Mouse (Mus musculus): Measurements from ENCODE around the gene Sesn1. TPM values are rescaled to one million over a fixed set of nuclear protein-coding genes. Genes with fewer than 3 reads are reported as not detected.
"Not testable (repeated sequence)": the region's sequence is repeated elsewhere in the genome, so short reads cannot be mapped to it uniquely, and the experiment has no call there.

Gene Sesn1
- total RNA-seq, 1 experiment from 2014 or later, result 48.0 TPM

DNA sequence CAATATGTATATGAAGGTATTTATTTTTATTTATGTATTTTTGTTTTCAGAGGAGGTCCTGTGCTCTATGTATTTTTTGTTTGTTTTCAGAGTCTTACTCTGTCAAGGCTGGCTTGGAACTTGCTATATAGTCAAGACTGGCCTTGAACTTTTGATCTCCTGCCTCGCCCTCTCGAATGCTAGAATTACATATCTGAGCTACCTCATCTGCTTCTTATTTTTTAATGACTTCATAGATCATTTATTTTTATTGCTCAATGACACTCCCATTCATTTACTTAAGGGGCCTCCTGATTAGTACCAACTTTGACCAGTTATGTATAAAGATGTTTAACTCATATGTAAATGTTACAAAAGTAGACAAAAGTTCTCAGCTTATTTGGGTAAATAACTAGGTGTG lies 87.1 kb downstream of the Sesn1 start:
- no peak for ATAC-seq (replicated peaks; ENCODE audit: low read depth, poor library complexity, severe bottlenecking)

- ATAC-seq (replicated peaks; ENCODE audit: low read depth, poor library complexity, severe bottlenecking), result no peak
Observed at GRCm38 (mm10) chr10:41901456-41901855, 91.7 kb downstream of the Sesn1 start.

DNA sequence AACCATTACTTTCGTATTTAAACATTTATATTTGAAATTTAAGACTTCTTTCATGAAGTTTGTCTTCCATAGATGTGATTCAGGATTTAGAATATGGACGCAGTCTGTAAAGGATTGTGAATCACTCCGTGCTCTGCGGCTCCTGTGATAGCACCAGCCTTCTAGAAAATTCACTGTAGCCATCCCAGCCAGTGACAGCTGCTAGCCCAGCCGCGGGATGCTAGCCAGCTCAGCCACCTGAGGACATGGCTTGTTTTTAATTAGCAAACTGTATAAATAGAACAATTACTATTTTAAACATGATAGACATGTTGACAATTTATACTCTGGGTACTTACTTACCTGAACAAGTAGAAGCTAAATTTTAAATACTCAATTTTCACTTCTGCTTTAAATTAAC lies 92.1 kb downstream of the Sesn1 start:
- no peak for ATAC-seq (replicated peaks; ENCODE audit: low read depth, poor library complexity, severe bottlenecking)

GRCm38 (mm10) chr10:41907473-41907872 lies 97.7 kb downstream of the Sesn1 start:
- no peak for ATAC-seq (replicated peaks; ENCODE audit: low read depth, poor library complexity, severe bottlenecking)

DNA sequence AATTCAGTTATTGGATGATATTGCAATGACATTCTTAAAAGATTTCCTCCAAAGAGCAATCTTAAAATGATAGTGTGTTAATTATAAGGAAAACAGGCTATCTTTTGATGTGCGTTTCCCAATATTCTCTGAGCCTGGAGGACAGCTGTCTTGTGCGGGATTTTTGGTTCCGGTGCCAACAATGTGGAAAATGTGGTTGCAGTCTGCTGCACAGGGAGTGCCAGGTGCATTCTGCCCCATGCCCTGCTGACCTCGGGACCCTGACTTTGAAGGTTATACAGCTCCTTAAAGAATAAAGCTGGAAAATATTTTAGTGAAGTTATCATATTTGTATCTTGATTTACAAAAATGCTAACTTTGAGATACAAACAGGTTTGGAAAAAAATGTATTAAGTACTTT lies 98.2 kb downstream of the Sesn1 start:
- no peak for ATAC-seq (replicated peaks; ENCODE audit: low read depth, poor library complexity, severe bottlenecking)

DNA sequence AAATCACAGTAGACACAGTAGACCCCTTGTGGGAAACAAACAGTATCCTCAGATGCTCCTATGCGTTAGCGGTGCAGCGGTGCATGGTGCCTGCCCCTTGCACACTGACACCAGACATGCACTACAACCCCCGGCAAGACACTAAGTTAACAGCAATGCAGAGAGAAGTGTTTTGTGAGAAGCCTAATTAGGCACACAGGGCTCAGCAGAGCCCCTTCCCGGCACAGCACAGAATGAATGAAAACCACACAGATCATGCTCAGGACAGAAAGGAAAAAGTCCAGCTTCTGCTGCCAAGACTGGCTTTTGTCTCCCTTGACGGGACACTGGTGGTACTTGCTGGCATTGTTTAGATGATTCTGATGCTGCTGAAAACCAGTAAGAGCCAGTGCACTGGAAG lies 99.2 kb downstream of the Sesn1 start:
- no peak for ATAC-seq (replicated peaks; ENCODE audit: low read depth, poor library complexity, severe bottlenecking)

DNA sequence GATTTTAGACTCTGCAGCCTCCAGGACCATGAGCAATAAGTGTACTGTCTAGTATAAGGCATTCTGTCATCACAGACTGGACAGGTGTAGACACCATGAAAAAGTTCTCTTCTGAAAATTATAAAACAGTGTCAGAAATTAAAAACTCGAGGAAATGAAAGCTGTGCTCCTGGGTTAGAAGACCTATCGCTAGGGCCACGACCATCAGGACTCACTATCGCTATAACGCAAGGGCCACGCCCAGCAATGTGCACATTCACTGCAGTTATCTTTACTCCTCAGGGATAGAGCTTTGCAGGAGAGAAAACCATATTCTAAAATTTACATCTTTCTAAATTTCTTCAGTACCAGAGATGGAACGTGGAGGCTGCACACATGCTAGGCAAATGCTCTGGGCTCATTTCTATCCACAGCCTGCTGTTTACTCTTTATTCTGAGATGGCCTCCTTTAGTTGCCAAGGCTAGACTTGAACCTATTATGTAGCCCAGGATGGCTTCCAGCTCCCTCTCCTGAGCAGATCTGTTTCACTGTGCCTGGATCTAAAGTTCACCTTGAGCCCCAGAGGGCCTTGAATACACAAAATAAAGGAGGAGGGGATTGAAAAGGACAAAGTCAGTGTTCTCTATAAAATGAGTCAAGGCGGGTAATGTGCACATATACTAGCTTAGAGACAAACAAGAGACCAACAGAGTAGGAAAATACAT lies 102.7 kb downstream of the Sesn1 start:
- peak; percentile 69 for ATAC-seq (replicated peaks; ENCODE audit: low read depth, poor library complexity, severe bottlenecking)

GRCm38 (mm10) chr10:41926726-41927125 lies 117.0 kb downstream of the Sesn1 start:
- ATAC-seq (replicated peaks; ENCODE audit: low read depth, poor library complexity, severe bottlenecking), result no peak

DNA sequence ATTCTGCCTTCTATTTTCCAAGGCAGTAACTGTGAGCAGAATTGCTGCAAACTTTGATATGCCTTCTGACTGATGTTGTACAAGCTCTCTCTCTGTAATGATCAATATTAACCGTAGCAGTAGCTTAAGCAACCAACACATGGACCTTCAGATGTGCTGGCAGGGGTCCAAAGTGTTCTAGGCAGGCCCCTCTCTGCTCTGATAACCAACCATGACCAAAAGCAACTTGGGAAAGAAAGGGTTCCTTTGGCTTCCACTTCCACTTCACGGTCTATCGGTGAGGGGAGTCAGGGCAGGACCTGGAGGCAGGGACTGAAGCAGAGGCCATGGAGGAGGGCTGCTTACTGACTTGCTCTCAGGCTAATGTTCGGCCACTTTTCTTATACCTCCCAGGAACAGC lies 121.2 kb downstream of the Sesn1 start:
- ATAC-seq (replicated peaks; ENCODE audit: low read depth, poor library complexity, severe bottlenecking), result no peak

DNA sequence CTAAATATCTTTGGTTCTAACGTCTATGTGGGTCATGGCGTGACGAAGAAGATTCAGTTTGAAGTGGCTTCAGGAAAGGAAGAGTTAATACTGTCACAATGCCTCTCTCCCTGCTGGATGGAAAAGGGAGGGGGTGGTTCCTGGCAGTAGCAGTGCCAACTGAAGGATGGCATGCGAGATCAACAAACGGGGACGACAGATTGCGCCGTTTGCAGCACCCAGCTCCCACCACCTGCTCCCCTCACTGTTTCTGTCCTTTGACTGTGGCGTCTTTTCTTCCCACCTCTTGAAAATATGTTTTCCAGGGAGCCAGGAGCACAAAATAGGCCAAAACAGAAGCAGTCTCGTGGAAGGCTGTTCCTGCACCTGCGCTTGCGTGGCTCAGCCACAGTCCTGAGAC lies 122.2 kb downstream of the Sesn1 start:
- ATAC-seq (replicated peaks; ENCODE audit: low read depth, poor library complexity, severe bottlenecking), result no peak

DNA sequence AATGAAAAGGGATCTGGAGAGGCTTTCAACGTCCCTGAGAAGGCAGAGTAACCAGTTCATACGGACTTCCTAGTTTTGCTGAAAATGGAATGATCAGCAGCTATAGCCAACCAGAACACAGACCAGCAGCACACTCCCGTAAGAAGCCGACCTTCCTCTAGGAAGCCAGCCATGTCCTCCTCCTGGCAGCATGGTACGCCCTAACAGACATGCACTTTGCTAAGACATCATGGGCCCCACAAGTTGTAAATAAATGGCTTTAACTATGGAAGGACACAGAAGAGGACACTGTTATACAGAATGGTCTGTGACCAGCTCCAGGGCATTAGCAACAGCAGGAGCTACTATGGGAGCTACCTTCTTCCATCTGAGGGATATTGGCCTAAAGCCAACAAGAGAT lies 123.2 kb downstream of the Sesn1 start:
- ATAC-seq (replicated peaks; ENCODE audit: low read depth, poor library complexity, severe bottlenecking), result no peak

DNA sequence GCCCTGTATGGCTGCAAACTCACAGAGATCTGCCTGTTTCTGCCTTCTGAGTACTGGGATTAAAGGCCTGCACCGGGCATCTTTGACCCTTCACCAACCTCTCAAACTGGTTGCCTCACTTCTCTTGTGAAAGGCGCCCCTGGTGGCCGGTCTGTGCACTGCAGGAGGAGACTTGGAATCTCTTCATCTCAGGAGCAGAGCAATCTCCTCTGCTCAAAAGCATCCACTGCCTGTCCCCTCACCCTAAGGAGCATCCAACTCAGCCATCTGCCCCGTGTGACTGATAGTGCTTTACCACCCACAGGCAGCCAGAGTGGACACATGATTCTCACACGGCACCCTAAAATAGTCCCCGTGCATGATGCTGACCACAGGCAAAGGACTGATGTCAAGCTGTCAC lies 123.8 kb downstream of the Sesn1 start:
- ATAC-seq (replicated peaks; ENCODE audit: low read depth, poor library complexity, severe bottlenecking), result 0 out of 2 replicates have a peak, but pooled peaks have one; percentile 29

- peak; percentile 46 for ATAC-seq (replicated peaks; ENCODE audit: low read depth, poor library complexity, severe bottlenecking)
Observed at GRCm38 (mm10) chr10:41934633-41935475, 125.1 kb downstream of the Sesn1 start.

DNA sequence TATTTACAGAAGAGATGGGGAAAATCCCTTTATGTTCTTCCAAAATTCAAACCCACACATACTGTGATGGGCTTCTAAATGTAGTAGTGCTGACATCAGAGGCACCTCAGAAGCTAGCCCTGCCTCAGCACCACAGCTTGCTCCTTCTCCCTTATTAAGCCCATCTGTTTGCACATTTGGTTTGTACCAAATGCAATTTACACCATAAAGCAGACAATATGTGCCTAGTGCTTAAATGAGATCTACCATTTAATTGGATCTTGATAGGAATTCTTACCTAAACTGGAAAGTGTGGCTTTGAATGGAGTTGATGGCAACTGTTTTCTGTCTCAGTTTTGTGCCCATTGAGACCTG lies 125.7 kb downstream of the Sesn1 start:
- ATAC-seq (replicated peaks; ENCODE audit: low read depth, poor library complexity, severe bottlenecking), result no peak

DNA sequence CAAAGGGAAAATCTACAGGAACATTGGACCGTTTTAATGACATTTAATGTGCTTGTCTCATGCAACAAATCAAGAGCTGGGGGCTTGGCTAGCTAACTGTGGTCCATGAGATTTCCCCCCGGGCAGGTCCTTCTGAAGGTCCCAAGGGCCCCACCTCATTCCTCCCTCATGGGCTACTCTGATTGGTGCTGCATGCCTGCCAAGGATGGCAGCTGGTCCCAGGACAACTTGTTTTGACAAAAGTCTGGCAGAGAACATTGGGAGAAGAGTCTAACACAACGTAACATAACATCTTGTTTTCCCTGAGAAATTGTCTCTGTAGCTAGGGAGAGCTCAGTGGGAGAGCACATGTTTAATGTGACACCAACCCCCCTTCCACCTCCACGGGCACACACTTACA lies 126.4 kb downstream of the Sesn1 start:
- no peak for ATAC-seq (replicated peaks; ENCODE audit: low read depth, poor library complexity, severe bottlenecking)

GRCm38 (mm10) chr10:41937176-41937575 lies 127.4 kb downstream of the Sesn1 start:
- ATAC-seq (replicated peaks; ENCODE audit: low read depth, poor library complexity, severe bottlenecking), result peak; percentile 70

GRCm38 (mm10) chr10:41939090-41939489 lies 129.4 kb downstream of the Sesn1 start:
- no peak for ATAC-seq (replicated peaks; ENCODE audit: low read depth, poor library complexity, severe bottlenecking)

GRCm38 (mm10) chr10:41952354-41952753 lies 142.6 kb downstream of the Sesn1 start:
- ATAC-seq (replicated peaks; ENCODE audit: low read depth, poor library complexity, severe bottlenecking), result not testable (repeated sequence)

DNA sequence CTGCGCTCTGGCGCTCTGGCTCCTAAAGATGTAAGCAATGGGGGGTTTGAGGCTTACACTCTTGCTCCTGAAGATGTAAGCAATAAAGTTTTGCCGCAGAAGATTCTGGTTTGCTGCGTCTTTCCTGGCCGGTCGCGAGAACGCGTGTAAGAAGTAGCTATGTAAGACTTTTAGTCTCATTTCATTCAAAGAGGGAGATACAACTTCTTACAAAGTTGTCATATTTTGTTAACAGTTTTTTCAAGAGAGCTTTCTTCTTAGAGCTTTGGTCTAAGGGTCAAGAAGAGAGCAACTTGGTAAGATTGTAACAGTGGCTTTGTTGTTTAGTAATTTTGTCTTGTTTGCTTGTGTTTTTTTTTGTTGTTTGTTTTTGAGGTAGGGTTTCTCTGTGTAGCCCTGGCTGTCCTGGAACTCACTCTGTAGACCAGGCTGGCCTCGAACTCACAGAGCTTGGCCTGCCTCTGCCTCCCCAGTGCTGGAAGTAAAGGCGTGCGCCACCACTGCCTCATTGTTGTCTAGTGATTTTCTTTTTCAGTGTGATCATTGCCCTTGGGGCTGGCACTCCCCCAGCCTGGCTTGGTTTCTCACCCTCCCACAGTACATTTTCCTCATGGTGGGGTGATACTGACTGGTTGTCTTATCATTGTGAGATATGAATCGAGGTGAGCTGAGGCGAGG lies 143.3 kb downstream of the Sesn1 start:
- no peak for ATAC-seq (replicated peaks; ENCODE audit: low read depth, poor library complexity, severe bottlenecking)

DNA sequence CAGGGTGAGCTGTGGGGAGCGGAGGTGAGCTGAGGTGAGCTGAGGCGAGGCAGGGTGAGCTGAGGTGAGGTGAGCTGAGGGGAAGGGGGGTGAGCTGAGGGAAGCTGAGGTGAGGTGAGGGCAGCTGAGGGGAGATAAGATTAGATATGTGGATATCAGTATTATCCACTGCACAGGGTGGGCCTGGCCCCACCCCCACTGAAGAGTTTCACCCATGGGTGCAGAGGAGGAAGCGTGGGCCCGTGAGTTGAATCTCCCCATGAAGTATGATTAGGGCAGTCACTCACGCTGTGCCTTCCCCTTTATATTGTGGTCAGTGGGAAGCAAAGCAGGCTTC lies 143.8 kb downstream of the Sesn1 start:
- no peak for ATAC-seq (replicated peaks; ENCODE audit: low read depth, poor library complexity, severe bottlenecking)

Measured in common myeloid progenitor, adult 5-6 weeks (primary cell).